ENCODE assay signal across 17 mouse cellular contexts in the genomic region with DNA sequence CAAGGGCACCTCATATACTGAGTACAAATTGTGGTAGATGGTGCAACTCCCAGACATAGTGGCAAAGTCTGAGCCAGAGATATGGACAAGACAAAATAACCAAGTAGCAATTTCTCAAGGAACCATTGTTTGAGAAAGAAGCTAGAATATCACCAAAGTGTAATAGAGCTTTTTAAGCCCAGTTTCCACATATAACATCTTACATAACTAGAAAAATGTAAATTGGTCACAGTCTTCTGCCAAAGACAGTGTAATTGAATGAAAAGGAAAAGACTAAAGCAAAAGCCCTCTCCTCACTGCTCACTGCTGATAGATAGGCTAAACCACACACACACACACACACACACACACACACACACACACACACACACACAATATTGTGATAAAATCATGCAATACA.
"Had no signal": no experiment of that assay in that cellular context is flagged by ENCODE, and none has a peak within 500 bp of the region (broad histone marks: within the 10 kb centered on the region; RNA-seq: fewer than 3 reads in every experiment).

No protein-coding gene starts in this region.

- ATAC-seq: liver, embryonic 12.5 days; liver, postnatal 0 days; lung, postnatal 0 days; midbrain, embryonic 13.5 days; midbrain, embryonic 15.5 days; midbrain, embryonic 16.5 days had no signal

- DNase-seq: left cerebral cortex, postnatal 4 days; liver; liver, embryonic 13.5 days; liver, postnatal 0 days; lung, adult 18-20 months; lung, adult 2 months; lung, embryonic 14.5 days; lung, postnatal 10 days; lung, postnatal 14 days; lung, postnatal 36 days; lung, postnatal 4 days; midbrain, embryonic 14.5 days had no signal
